Mouse (Mus musculus) midbrain, embryonic 13.5 days (tissue): ENCODE measurements around the gene Rnps1. TPM values are rescaled to one million over a fixed set of nuclear protein-coding genes. Genes with fewer than 3 reads are reported as not detected.
A peak's percentile ranks its signal among the peaks of the same experiment; 100 is the strongest.

Source experiments
- ATAC-seq: fragments of 200-750 bp; cut with Nextera tagmentation; 2 replicates; pipeline ENCODE4 v1.8.0; 2017; ENCODE audit warnings: mild to moderate bottlenecking, moderate TSS enrichment, moderate library complexity
- H3K27ac ChIP-seq: fragments of 300-500 bp; sonication (generic); 2 replicates; pipeline ENCODE4 v1.5.1; 2015; ENCODE audit warnings: inconsistent platforms, mild to moderate bottlenecking, moderate library complexity
- H3K27me3 ChIP-seq: fragments of 300-500 bp; sonication (generic); 2 replicates; pipeline ENCODE4 v1.6.1; 2015; ENCODE audit warnings: mild to moderate bottlenecking, inconsistent platforms
- H3K36me3 ChIP-seq: fragments of 300-500 bp; sonication (generic); 2 replicates; pipeline ENCODE4 v1.6.1; 2015; ENCODE audit warnings: mild to moderate bottlenecking, inconsistent platforms
- H3K4me1 ChIP-seq: fragments of 300-500 bp; sonication (generic); replicated peaks from 2 replicates; pipeline ENCODE4 v1.6.1; 2015; ENCODE audit warnings: inconsistent platforms
- H3K4me2 ChIP-seq: fragments of 300-500 bp; sonication (generic); replicated peaks from 2 replicates; pipeline ENCODE4 v1.6.1; 2015; ENCODE audit warnings: moderate library complexity, mild to moderate bottlenecking, inconsistent platforms
- H3K4me3 ChIP-seq: fragments of 300-500 bp; sonication (generic); replicated peaks from 2 replicates; pipeline ENCODE4 v1.5.1; 2015; ENCODE audit warnings: mild to moderate bottlenecking, inconsistent platforms
- H3K9ac ChIP-seq: fragments of 300-500 bp; sonication (generic); replicated peaks from 2 replicates; pipeline ENCODE4 v1.6.1; 2015; ENCODE audit warnings: mild to moderate bottlenecking, inconsistent platforms
- H3K9me3 ChIP-seq: fragments of 300-500 bp; sonication (generic); 2 replicates; pipeline ENCODE4 v1.6.1; 2016; ENCODE audit warnings: mild to moderate bottlenecking, inconsistent platforms
- WGBS: fragments of 180-500 bp; shearing (Covaris S2); methylation state at CpG from one replicate; pipeline ENCODE4 v1.1.7; 2015; 5-methylcytosine and 5-hydroxymethylcytosine counted together
- polyA plus RNA-seq: library from polyadenylated mRNA; unstranded; fragments of >200 nt; fragmentation: Nextera tagmentation; extraction: Ambion mirVana; gene quantifications from 2 replicates; pipeline ENCODE4 v1.2.1, GENCODE M21; 2015

Gene Rnps1
- polyA plus RNA-seq, 1 experiment from 2014 or later, result 370 TPM

- H3K4me1 ChIP-seq, result no peaks in the 10 kb centered on the region
- 77% methylated on average over 5 of the region's 5 CpGs for WGBS
- H3K4me3 ChIP-seq, result no peak overlapping the region
- H3K9ac ChIP-seq, result no peak overlapping the region
- no peak overlapping the region for H3K27ac ChIP-seq
- 0 out of 2 replicates have a peak, but pooled peaks have one; percentile 56 for ATAC-seq
- no peaks in the 10 kb centered on the region for H3K27me3 ChIP-seq
- H3K4me2 ChIP-seq, result no peak overlapping the region
- H3K36me3 ChIP-seq, result peaks cover 67% of the 10 kb centered on the region
- no peaks in the 10 kb centered on the region for H3K9me3 ChIP-seq
Measured at GRCm38 (mm10) chr17:24437016-24437415, 22.7 kb downstream of the Rnps1 start.

GRCm38 (mm10) chr17:24440377-24440776 is 26.0 kb downstream of the Rnps1 start:
- Histone ChIP-seq H3K9me3 (no peaks in the 10 kb centered on the region), H3K4me1 (no peaks in the 10 kb centered on the region), H3K27ac (no peak overlapping the region), H3K4me3 (no peak overlapping the region), H3K36me3 (peaks cover 88% of the 10 kb centered on the region), H3K27me3 (no peaks in the 10 kb centered on the region), H3K4me2 (no peak overlapping the region), H3K9ac (no peak overlapping the region)
- ATAC-seq, result no peak
- WGBS, result 92% methylated on average over 8 of the region's 8 CpGs

GRCm38 (mm10) chr17:24441148-24441547 is 26.8 kb downstream of the Rnps1 start:
- no peak overlapping the region for H3K27ac ChIP-seq
- H3K4me1 ChIP-seq, result no peaks in the 10 kb centered on the region
- H3K27me3 ChIP-seq, result no peaks in the 10 kb centered on the region
- H3K36me3 ChIP-seq, result peaks cover 88% of the 10 kb centered on the region
- H3K4me2 ChIP-seq, result no peak overlapping the region
- no peak overlapping the region for H3K9ac ChIP-seq
- no peak overlapping the region for H3K4me3 ChIP-seq
- no peaks in the 10 kb centered on the region for H3K9me3 ChIP-seq
- 37% methylated on average over 2 of the region's 2 CpGs for WGBS
- ATAC-seq, result no peak

- WGBS, result 90% methylated on average over 14 of the region's 14 CpGs
- no peak for ATAC-seq
- Histone ChIP-seq H3K36me3 (peaks cover 96% of the 10 kb centered on the region), H3K27me3 (no peaks in the 10 kb centered on the region), H3K9me3 (no peaks in the 10 kb centered on the region), H3K27ac (no peak overlapping the region), H3K4me2 (no peak overlapping the region), H3K4me1 (no peaks in the 10 kb centered on the region), H3K9ac (no peak overlapping the region), H3K4me3 (no peak overlapping the region)
Measured at GRCm38 (mm10) chr17:24442107-24442506, 27.7 kb downstream of the Rnps1 start.

GRCm38 (mm10) chr17:24442632-24443155 is 28.3 kb downstream of the Rnps1 start, which contains the start of gene Dnase1l2:
TSS of gene Dnase1l2 (minus strand) at chr17:24443105.
- H3K27me3 ChIP-seq, result no peaks in the 10 kb centered on the region
- no peak within 1 kb of the TSS for H3K4me3 ChIP-seq
- 81% methylated on average over 7 of the region's 7 CpGs for WGBS
- H3K36me3 ChIP-seq, result peaks cover 98% of the 10 kb centered on the region
- no peak within 1 kb of the TSS for H3K27ac ChIP-seq
- H3K4me2 ChIP-seq, result no peak within 1 kb of the TSS
- H3K4me1 ChIP-seq, result no peaks in the 10 kb centered on the region
- no peak for ATAC-seq
- no peak within 1 kb of the TSS for H3K9ac ChIP-seq
- H3K9me3 ChIP-seq, result no peaks in the 10 kb centered on the region

GRCm38 (mm10) chr17:24443409-24443808 is 29.0 kb downstream of the Rnps1 start:
- no peak overlapping the region for H3K4me3 ChIP-seq
- H3K27me3 ChIP-seq, result no peaks in the 10 kb centered on the region
- H3K27ac ChIP-seq, result no peak overlapping the region
- H3K9me3 ChIP-seq, result no peaks in the 10 kb centered on the region
- no peak for ATAC-seq
- H3K4me2 ChIP-seq, result no peak overlapping the region
- peaks cover 98% of the 10 kb centered on the region for H3K36me3 ChIP-seq
- H3K9ac ChIP-seq, result no peak overlapping the region
- 98% methylated on average over 4 of the region's 4 CpGs for WGBS
- H3K4me1 ChIP-seq, result no peaks in the 10 kb centered on the region

GRCm38 (mm10) chr17:24446590-24446989 is 32.2 kb downstream of the Rnps1 start:
- no peak for ATAC-seq
- H3K4me3 ChIP-seq, result no peak overlapping the region
- no peak overlapping the region for H3K9ac ChIP-seq
- WGBS, result 95% methylated on average over 8 of the region's 8 CpGs
- H3K9me3 ChIP-seq, result no peaks in the 10 kb centered on the region
- H3K27me3 ChIP-seq, result no peaks in the 10 kb centered on the region
- H3K36me3 ChIP-seq, result peaks cover 100% of the 10 kb centered on the region
- H3K27ac ChIP-seq, result no peak overlapping the region
- H3K4me2 ChIP-seq, result no peak overlapping the region
- no peaks in the 10 kb centered on the region for H3K4me1 ChIP-seq

- Histone ChIP-seq H3K4me1 (peaks cover 15% of the 10 kb centered on the region), H3K27ac (no peak overlapping the region), H3K36me3 (peaks cover 74% of the 10 kb centered on the region), H3K9me3 (no peaks in the 10 kb centered on the region), H3K9ac (no peak overlapping the region), H3K4me3 (no peak overlapping the region), H3K27me3 (no peaks in the 10 kb centered on the region), H3K4me2 (no peak overlapping the region)
- WGBS, result 94% methylated on average over 6 of the region's 6 CpGs
- ATAC-seq, result no peak
Measured at GRCm38 (mm10) chr17:24449507-24449906, 35.1 kb downstream of the Rnps1 start.

- Histone ChIP-seq H3K4me2 (no peak overlapping the region), H3K9me3 (no peaks in the 10 kb centered on the region), H3K4me1 (peaks cover 15% of the 10 kb centered on the region), H3K27ac (no peak overlapping the region), H3K36me3 (peaks cover 57% of the 10 kb centered on the region), H3K27me3 (no peaks in the 10 kb centered on the region), H3K9ac (no peak overlapping the region), H3K4me3 (no peak overlapping the region)
- WGBS, result 97% methylated on average over 6 of the region's 6 CpGs
- ATAC-seq, result no peak
Measured at GRCm38 (mm10) chr17:24451220-24451619, 36.9 kb downstream of the Rnps1 start.

GRCm38 (mm10) chr17:24453372-24453771 is 39.0 kb downstream of the Rnps1 start:
- ATAC-seq, result no peak
- H3K9me3 ChIP-seq, result no peaks in the 10 kb centered on the region
- no peaks in the 10 kb centered on the region for H3K27me3 ChIP-seq
- WGBS, result 95% methylated on average over 2 of the region's 2 CpGs
- H3K4me2 ChIP-seq, result peak overlapping the region; percentile 85; the same call in 1 of the 2 replicates
- no peak overlapping the region for H3K27ac ChIP-seq
- peak overlapping the region; percentile 88; the same call in 1 of the 2 replicates for H3K4me3 ChIP-seq
- H3K36me3 ChIP-seq, result peaks cover 36% of the 10 kb centered on the region
- H3K9ac ChIP-seq, result no peak overlapping the region
- H3K4me1 ChIP-seq, result peaks cover 15% of the 10 kb centered on the region

- peaks cover 15% of the 10 kb centered on the region for H3K4me1 ChIP-seq
- no peak for ATAC-seq
- H3K9ac ChIP-seq, result peak overlapping the region; percentile 90
- H3K9me3 ChIP-seq, result no peaks in the 10 kb centered on the region
- WGBS, result 10% methylated on average over 14 of the region's 14 CpGs
- no peaks in the 10 kb centered on the region for H3K27me3 ChIP-seq
- peak overlapping the region; percentile 88 for H3K4me3 ChIP-seq
- peak overlapping the region; percentile 91 for H3K27ac ChIP-seq
- H3K36me3 ChIP-seq, result peaks cover 26% of the 10 kb centered on the region
- H3K4me2 ChIP-seq, result peak overlapping the region; percentile 85
Measured at GRCm38 (mm10) chr17:24454218-24454755, 39.9 kb downstream of the Rnps1 start.

- Histone ChIP-seq H3K4me1 (peaks cover 15% of the 10 kb centered on the region), H3K4me3 (peak overlapping the region; percentile 88), H3K4me2 (peak overlapping the region; percentile 85), H3K27me3 (no peaks in the 10 kb centered on the region), H3K9me3 (no peaks in the 10 kb centered on the region), H3K9ac (peak overlapping the region; percentile 90), H3K27ac (peak overlapping the region; percentile 91), H3K36me3 (peaks cover 20% of the 10 kb centered on the region)
- WGBS, result under 1% methylated on average over 67 of the region's 67 CpGs
- peak; percentile 93 for ATAC-seq
Measured at GRCm38 (mm10) chr17:24454756-24455522, 40.6 kb downstream of the Rnps1 start.
